Mouse (Mus musculus) testis, adult 2 months (tissue): ENCODE data around the gene Aire. TPM values are rescaled to one million over a fixed set of nuclear protein-coding genes. Genes with fewer than 3 reads are reported as not detected.

Source experiments
- H3K27ac ChIP-seq: fragments of 200-500 bp; 2 replicates; pipeline ENCODE4 v1.5.1; 2012; ENCODE audit warnings: low read depth, low read length; ENCODE audit not compliant: control insufficient read depth, insufficient read depth
- H3K27me3 ChIP-seq: fragments of 200-500 bp; 2 replicates; pipeline ENCODE4 v1.6.1; 2012; ENCODE audit warnings: mild to moderate bottlenecking, low read length, moderate library complexity; ENCODE audit not compliant: control insufficient read depth, insufficient read depth
- H3K36me3 ChIP-seq: fragments of 200-500 bp; 2 replicates; pipeline ENCODE4 v1.6.1; 2012; ENCODE audit warnings: mild to moderate bottlenecking, low read length; ENCODE audit not compliant: control insufficient read depth, insufficient read depth
- H3K4me1 ChIP-seq: fragments of 200-500 bp; 2 replicates; pipeline ENCODE4 v1.6.1; 2012; ENCODE audit warnings: low read length; ENCODE audit not compliant: control insufficient read depth, insufficient read depth
- H3K4me3 ChIP-seq: fragments of 200-500 bp; 2 replicates; pipeline ENCODE4 v1.5.1; 2012; ENCODE audit warnings: low read depth, mild to moderate bottlenecking, low read length, moderate library complexity, mixed read lengths; ENCODE audit not compliant: control insufficient read depth
- CTCF ChIP-seq: fragments of 200-500 bp; IDR thresholded peaks from 2 replicates; pipeline ENCODE4 v1.5.1; 2012; ENCODE audit warnings: low read depth, mild to moderate bottlenecking, inconsistent platforms, low read length, moderate library complexity; ENCODE audit not compliant: control insufficient read depth, insufficient read depth, insufficient replicate concordance
- POLR2A ChIP-seq: fragments of 200-500 bp; IDR thresholded peaks from 2 replicates; pipeline ENCODE4 v1.6.1; 2012; ENCODE audit warnings: low read depth, mild to moderate bottlenecking, inconsistent platforms, low read length, moderate library complexity; ENCODE audit not compliant: control insufficient read depth
- polyA plus RNA-seq: library from polyadenylated mRNA; depleted of rRNA; stranded (reverse); fragments of >200 nt; gene quantifications from 2 replicates; pipeline ENCODE4 v1.2.3, GENCODE M21; 2012; rRNA removed

Gene Aire
- 1.7 and 1.8 TPM in 2 replicates for polyA plus RNA-seq

DNA sequence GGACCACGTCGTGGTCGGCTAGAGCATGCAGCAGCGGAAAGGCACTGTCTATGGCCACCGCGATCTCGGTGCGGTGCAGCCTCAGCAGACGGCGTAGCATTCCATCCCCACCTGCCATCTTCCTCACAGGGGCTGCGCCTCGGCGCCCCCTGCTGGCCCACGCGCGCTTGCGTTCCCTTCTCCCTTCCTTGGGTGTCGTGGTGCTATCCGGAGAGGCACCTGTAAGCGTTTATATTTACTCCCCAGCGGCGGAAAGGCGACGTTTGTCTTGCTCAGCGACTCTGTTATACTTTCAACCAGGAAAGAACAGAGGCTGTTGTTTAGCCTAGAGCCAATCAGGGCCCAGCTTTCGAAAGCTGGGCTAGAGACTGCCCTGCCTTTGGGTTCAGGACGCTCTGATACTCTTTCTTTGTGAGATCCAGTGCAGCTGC is at the start of gene Aire:
Gene Aire, minus strand, starts transcription at position 205 of the 431 bp plus-strand sequence.
- peak within 1 kb of the TSS; percentile 45 for H3K4me3 ChIP-seq
- H3K4me1 ChIP-seq, result peaks cover 13% of the 10 kb centered on the region
- H3K27ac ChIP-seq, result no peak within 1 kb of the TSS
- TF ChIP-seq CTCF, result peak; percentile 89; the same call in 1 of the 2 replicates
- no peak for TF ChIP-seq POLR2A
- H3K36me3 ChIP-seq, result no peaks in the 10 kb centered on the region
- H3K27me3 ChIP-seq, result no peaks in the 10 kb centered on the region

DNA sequence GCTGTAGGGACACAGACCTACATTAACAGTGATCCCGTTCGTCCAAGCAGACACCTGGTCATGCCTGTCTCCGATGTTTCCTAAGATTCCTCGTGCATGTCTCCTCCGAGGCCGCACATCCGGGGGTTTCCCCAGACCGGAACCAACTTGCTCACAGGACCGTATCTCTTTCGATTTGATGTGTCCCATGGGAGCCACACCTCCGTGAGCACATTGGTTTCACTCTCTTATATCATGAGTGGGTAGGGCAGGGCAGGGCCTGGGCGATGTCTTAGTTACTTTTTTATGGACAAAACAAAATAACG is 49.3 kb upstream of the Aire start:
- peaks cover 3% of the 10 kb centered on the region for H3K4me1 ChIP-seq
- TF ChIP-seq POLR2A (no peak), CTCF (no peak)
- no peak overlapping the region for H3K4me3 ChIP-seq
- no peak overlapping the region for H3K27ac ChIP-seq
- H3K36me3 ChIP-seq, result no peaks in the 10 kb centered on the region
- no peaks in the 10 kb centered on the region for H3K27me3 ChIP-seq

DNA sequence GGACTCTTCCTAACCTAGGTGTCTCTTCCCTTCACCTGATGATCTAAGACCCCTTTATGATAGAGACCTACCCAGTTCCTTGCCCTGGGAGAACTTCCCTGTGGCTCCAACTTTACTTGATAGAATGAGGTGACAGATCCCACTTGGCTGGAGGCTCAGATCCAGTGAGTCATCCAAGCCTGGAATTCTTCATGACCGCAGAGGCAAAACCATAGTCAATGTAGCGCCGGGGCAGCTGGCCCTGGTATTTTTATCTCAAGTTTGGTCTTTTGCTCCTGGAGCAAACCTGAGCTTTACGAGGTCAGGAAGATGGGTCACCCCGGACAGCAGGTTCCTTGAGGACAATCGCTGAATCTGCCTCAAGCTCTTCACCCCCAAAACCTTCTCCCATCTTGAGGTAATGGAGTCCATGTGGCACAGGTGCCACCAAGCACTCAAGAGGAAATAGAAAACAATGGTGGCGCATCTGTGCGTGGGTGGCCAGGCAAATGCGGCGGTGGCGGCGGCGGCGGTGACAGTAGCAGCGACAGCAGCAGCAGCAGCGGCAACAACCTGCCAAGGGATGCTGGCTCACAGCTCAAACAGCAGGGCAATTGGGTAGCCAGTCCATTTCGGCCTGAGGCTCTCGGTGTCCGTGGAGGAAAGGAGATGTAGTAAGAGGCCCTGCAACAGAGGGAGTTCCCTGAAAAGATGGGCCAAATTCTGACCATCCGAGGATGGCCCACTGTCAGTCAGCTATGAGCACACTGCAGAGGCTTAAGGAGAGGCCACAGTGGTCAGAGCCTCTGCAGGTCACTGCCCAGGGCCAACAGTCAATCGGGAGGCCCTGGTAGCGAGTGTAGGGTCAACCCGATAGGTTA is 48.7 kb upstream of the Aire start:
- Histone ChIP-seq H3K4me3 (no peak overlapping the region), H3K4me1 (peaks cover 3% of the 10 kb centered on the region), H3K36me3 (no peaks in the 10 kb centered on the region), H3K27ac (no peak overlapping the region), H3K27me3 (no peaks in the 10 kb centered on the region)
- no peak for TF ChIP-seq CTCF
- TF ChIP-seq POLR2A, result no peak

DNA sequence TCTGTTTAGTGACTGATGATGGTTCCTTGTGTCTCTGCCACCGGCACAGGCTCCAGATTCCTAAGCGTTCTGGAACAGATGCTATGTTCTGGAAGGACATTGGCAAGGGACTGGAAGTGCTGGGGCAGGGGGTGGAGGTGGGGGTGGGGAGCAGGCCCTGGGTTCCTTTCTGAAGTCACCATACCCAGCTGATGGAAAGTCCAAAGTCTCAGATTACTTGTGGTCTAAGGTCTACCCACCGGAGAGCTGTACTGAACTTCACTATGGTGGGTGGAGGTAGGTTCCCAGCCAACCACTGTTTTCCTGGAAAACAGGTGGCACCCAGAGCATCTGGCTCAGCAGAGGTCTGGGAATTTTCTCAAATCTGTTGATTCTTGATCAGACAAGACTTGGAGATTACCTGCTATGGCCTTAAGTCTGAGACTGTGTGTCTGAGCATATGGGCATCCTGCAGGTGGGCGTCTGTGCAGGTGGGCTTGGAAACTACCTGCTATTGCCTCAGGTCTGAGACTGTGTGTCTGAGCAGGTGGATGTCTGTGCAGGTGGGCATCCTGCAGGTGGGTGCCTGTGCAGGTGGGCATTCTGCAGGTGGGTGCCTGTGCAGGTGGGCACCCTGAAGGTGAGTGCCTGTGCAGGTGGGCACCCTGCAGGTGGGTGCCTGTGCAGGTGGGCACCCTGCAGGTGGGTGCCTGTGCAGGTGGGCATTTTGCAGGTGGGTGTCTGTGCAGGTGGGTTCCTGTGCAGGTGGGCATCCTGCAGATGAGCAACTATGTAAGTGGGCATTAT is 47.5 kb upstream of the Aire start:
- TF ChIP-seq CTCF (no peak), POLR2A (no peak)
- Histone ChIP-seq H3K36me3 (no peaks in the 10 kb centered on the region), H3K4me3 (no peak overlapping the region), H3K27me3 (no peaks in the 10 kb centered on the region), H3K4me1 (peaks cover 3% of the 10 kb centered on the region), H3K27ac (no peak overlapping the region)

DNA sequence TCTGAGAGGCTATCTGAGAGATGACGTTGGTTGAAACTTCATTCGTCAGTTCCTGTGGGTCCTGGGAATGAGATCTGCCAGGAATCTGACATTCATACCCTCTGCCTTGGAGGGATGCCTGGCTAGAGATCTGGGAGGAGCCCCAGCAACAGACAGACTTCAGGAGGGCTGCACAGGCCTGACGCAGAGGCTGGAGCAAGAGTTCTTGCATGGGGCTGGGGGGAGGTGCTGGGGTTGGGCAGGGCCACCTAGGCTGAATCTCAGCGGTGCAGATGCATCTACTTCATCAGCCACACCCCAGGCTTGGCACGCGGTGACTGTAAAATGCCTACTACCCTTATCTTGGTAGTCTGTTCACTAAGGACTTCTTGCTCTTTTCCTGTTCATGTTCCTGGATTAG is 46.8 kb upstream of the Aire start:
- Histone ChIP-seq H3K4me3 (no peak overlapping the region), H3K27ac (no peak overlapping the region), H3K36me3 (no peaks in the 10 kb centered on the region), H3K4me1 (peaks cover 3% of the 10 kb centered on the region), H3K27me3 (no peaks in the 10 kb centered on the region)
- TF ChIP-seq CTCF (no peak), POLR2A (no peak)

DNA sequence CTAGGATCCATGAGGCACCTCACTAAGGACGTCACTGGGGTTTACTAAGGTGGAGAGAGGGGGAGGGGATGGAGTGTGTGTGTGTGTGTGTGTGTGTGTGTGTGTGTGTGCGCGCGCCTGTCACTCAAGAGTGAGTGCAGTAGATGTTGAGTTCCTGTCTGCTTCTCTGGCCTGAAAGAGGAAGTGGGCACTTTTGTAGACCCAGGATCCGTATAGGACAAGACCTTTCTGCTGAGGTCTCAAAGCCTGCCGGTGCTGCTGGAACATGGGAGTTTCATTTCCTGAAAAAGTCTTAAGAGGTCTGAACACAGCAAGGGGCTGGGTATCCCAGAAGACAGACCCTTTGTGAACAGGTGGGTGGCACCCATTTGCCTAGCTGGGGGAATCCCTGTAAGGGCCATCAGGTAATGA is 43.7 kb upstream of the Aire start:
- Histone ChIP-seq H3K4me1 (peaks cover 1% of the 10 kb centered on the region; the same call in 1 of the 2 replicates), H3K4me3 (peak overlapping the region; percentile 57), H3K36me3 (no peaks in the 10 kb centered on the region), H3K27me3 (no peaks in the 10 kb centered on the region), H3K27ac (no peak overlapping the region; the same call in 1 of the 2 replicates)
- no peak for TF ChIP-seq POLR2A
- no peak for TF ChIP-seq CTCF

DNA sequence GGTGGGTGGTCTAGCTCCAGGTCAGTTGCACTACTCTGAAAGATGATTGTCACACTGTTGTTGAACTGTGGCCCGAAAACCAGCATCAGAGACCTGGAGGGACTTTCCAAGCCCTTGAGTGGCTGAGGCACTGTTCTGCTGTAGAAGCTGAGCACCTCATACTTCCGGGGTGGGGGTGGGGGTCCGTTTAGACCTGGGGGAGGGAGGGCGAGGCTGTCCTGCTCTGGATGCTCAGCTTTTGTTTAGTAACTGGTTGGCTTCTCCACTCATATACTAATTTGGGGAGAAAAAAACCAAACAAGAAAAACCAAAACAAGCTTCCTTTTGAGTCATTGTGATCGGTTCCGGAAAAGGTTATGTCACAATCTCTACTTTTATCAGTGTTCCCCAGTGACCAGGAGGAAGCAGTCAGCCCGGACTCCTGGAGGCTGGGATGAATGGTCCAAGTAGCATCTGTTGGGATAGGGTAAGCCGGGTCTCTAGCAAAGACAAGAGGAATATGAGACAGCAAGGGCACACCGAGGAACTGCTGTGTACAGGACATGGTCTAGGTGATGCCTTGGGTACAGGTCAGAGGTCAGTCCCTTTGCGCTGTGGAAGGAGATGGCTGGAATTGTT is 43.1 kb upstream of the Aire start:
- TF ChIP-seq POLR2A (no peak), CTCF (no peak)
- no peaks in the 10 kb centered on the region for H3K36me3 ChIP-seq
- H3K27me3 ChIP-seq, result no peaks in the 10 kb centered on the region
- H3K4me1 ChIP-seq, result no peaks in the 10 kb centered on the region
- H3K27ac ChIP-seq, result peak overlapping the region; percentile 27; the same call in 1 of the 2 replicates
- H3K4me3 ChIP-seq, result peak overlapping the region; percentile 57

DNA sequence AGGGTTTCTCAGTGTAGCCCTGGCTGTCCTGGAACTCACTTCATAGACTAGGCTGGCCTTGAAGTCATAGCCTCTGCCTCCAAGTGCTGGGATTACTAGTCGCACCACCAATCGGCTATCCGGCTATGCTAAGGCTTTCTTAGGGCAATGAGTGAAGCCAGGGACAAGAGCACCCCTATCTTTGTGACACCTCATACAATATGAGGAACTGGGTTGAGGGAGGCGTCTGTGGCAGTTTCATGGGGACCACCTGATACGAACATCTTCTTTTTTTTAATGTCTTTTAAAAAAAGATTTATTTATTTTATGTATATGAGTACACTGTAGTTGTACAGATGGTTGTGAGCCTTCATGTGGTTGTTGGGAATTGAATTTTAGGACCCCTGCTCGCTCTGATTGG is 42.3 kb upstream of the Aire start:
- Histone ChIP-seq H3K36me3 (no peaks in the 10 kb centered on the region), H3K27me3 (no peaks in the 10 kb centered on the region), H3K27ac (no peak overlapping the region), H3K4me1 (no peaks in the 10 kb centered on the region), H3K4me3 (no peak overlapping the region)
- TF ChIP-seq POLR2A, result no peak
- no peak for TF ChIP-seq CTCF
